Mouse (Mus musculus): ENCODE measurements around the gene Oip5. TPM values are rescaled to one million over a fixed set of nuclear protein-coding genes. Genes with fewer than 3 reads are reported as not detected.

Gene Oip5
- total RNA-seq, 2 experiments from 2014 or later = 0.79 to 1.2 TPM

DNA sequence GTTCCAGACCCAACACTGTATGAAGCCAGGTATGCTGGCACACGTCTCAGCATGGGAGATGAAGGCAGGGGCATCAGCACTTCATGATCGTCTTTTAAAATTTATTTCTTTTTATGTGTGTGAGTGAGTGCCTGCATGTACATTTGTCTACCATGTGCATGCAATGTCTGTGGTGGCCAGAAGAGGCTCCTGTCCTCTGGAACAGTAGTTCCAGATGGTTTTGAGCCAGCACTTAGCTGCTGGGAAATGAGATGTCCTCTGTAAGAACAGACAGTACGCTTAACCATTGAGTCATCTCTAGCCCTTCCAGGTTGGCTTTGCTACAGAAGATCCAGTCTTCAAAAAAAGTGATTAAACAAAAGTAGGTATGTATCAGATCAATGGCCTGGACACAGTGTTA is 27.0 kb downstream of the Oip5 start:
- no peak for DNase-seq (ENCODE audit: low spot score in 2 of 2)

DNA sequence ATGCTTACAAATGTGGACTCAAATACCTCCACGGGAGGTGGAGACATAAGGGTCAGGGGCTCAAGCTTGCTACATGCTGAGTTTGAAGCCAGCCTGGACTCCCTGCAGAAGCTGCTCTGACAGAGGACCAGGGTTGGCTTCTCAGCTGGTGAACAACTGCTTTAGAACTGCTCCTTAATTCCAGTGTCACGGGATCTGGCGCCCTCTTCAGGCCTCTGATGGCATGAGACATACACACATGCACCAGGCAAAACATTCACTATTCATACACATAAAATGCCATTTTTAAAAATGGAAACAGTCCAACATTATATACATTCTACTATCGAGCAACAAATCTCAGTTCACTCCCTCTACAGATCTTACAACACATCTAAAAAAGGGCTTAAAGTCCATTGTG is 30.9 kb downstream of the Oip5 start:
- peak in 1 of 2 experiments; percentile 35 for DNase-seq (ENCODE audit: low spot score in 2 of 2)

DNA sequence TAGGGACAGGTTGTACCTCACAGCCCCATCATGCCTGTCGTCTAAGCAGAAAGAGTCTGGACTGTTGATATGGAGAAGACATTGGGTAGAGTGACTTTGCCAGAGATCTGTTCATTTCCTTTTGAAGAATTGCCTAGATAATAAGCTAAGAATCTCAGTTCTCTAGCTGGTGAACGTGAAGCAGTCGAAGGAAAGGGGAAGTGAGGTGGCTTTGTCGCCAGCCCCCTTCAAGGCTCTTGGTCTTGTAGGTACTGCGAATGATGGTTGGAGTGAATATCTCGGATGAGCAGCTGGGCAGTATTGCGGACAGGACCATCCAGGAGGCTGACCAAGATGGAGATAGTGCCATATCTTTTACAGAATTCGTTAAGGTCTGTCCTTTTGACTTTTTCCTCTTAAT is 34.0 kb downstream of the Oip5 start:
- no peak for DNase-seq (ENCODE audit: low spot score in 2 of 2)

DNA sequence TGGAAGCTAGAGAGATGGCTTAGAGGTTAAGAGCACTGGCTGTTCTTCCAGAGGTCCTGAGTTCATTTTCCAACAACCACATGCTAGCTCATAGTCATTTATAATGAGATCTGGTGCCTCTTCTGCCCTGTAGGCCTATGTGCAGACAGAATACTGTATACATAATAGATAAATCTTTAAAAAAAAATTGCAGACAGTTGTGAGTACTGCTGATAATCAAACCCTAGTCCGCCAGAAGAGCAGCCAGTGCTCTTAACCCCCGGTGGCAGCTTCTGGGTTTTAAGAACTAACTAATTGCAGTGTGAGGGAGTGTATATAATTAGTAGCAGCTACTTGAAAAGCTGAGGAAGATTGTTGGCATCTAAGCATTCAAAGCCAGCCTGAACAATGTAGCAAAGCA is 34.8 kb downstream of the Oip5 start:
- DNase-seq (ENCODE audit: low spot score in 2 of 2) = no peak

DNA sequence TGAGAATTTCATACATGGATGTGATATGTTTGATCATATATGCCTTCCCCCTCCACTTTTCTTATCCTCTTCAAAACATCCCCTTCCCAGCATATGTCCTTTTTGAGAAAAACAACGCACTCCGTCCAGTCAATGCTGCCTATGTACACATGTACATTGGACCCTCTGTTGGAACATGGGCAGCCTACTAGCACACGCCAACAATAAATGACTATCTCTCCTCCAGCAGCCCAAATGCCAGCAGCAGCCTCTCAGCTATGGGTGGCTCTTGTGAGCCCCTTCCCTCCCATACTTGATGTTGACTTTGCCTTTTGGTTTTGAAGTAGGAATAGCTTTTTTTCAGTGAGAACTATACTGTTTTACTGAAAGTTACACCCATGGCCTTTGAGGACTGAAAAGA is 36.7 kb downstream of the Oip5 start:
- no peak for DNase-seq (ENCODE audit: low spot score in 2 of 2)

DNA sequence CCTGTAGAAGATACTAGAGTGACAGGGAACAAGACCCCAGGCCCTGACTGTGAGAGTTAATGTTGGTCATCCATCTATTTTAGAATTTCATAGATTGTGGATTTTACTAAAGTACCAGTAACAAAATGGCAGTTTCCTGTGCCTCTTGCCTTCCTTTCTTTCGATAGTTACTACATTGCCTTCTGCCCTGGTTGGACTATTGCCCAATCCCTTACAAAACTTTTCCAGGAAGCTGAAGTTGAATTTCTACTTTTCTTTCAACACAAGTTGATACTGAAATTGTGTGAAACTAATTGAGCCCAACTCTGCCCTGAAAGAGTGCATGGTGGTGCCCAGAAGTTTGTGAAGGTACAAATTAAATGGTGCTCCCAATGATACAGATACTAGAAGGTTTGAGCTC is 45.8 kb downstream of the Oip5 start:
- DNase-seq (ENCODE audit: low spot score in 2 of 2) = no peak

DNA sequence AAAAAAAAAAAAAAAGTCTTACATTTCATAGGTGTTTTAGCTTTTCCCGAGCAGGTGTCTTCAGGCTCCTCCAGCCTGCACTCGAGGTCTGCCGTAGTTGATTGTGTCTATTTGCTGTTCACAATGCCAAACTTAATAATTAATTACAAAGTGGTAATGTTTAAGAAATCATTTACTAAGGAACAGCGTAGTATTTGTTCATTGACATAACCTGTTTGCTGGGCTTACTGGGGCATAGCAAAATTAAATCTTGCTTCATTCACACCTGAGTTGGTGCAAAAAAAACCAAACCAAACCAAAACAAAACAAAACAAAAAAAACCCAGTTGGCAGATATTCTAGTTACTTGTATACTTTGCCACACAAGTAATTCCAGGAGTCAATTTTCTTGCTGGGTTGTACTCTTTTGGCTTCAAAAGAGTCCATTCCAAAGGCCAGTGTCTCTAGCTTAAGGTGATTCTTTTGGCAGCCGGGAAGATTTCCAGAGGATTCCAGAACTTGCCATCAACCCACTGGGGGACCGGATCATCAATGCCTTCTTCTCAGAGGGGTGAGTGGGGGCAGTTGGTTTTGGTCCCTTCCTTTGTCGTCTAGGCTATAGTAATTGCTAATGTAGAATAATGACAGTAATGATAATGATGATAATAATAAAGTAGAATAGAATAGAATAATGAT is 52.0 kb downstream of the Oip5 start:
- no peak for DNase-seq (ENCODE audit: low spot score in 2 of 2)

DNA sequence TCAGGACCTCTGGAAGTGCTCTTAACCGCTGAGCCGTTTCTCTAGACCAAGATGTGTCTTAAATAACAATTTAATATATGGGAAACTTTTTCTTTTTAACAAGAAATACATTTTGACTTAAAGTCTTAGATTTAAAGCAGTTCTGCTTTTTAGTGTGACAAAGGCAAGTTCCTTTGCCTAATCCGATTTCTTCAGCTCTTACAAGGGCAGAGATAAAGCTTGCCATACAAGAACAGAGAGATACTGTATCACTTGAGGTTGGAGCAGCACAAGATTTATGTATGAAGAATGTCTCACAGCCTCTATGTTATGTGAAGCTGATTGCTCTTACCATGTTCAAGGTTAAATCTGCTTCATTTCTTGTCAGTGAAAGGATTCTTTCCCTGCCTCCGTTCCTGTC is 53.0 kb downstream of the Oip5 start:
- DNase-seq (ENCODE audit: low spot score in 2 of 2) = no peak

DNA sequence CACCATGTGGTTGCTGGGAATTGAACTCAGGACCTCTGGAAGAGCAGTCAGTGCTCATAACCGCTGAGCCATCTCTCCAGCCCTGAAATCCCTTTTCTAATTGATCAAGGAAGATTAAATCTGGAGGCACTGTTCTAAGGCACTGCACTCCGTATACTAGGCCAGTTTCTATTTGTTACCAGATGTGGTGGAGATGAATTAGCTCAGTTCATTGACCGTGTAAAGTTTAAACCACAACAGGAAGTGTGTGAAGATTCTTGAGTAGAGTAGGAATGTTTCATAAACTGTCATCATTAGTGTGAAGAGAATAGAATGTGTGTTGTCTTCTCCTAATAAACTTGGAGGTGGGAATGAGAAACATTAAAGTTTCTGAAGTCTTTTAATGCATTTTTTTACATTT is 56.5 kb downstream of the Oip5 start:
- no peak for DNase-seq (ENCODE audit: low spot score in 2 of 2)

Other genes with a start within 250 kb of the Oip5 start
- gene Ino80, start 140.8 kb downstream of the Oip5 start, total RNA-seq (2021) = 10 to 100 TPM; 17.8 to 18.9 TPM
- under 1 TPM; 0.64 to 0.76 TPM for gene Exd1, start 70.8 kb downstream of the Oip5 start, total RNA-seq (2021)
- 100 to 1,000 TPM; 154 to 166 TPM for gene Chp1, start 70.8 kb downstream of the Oip5 start, total RNA-seq (2021)
- gene Nusap1, start 171 bp downstream of the Oip5 start, total RNA-seq (2021) = under 1 TPM; 0.51 to 0.62 TPM
- 10 to 100 TPM; 30.1 to 35.2 TPM for gene Ndufaf1, start 44.4 kb upstream of the Oip5 start, total RNA-seq (2021)
- 10 to 100 TPM; 60.9 to 61.1 TPM for gene Rtf1, start 56.6 kb upstream of the Oip5 start, total RNA-seq (2021)
- 100 to 1,000 TPM; 284 to 311 TPM for gene Itpka, start 123.9 kb upstream of the Oip5 start, total RNA-seq (2021)
- 10 to 100 TPM; 12.5 to 15.8 TPM for gene Ltk, start 142.0 kb upstream of the Oip5 start, total RNA-seq (2021)
- 10 to 100 TPM; 17.7 to 19.2 TPM for gene Rpap1, start 169.1 kb upstream of the Oip5 start, total RNA-seq (2021)
- 10 to 100 TPM; 87.5 to 93.6 TPM for gene Tyro3, start 179.3 kb upstream of the Oip5 start, total RNA-seq (2021)